In the genomic region with DNA sequence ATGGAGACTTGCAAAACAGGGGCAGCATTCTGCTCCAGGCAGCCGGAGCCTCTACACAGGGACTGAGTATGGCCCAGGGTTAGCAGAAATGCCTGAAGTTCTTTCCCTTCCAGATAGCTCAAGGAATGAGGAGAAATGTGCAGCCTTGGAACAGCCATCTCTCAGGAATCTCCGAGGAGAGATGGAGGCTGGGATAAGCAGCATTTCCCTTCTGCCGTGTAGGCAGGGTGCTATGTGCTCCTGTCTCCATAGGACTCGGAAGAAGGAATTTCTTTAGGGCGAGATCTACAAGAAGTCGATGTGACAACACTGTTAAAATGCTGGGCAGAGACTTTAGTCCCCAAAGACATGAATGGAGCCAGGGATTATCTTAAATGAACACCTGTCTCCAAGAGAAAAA, we compare ENCODE assay signal across 25 mouse cellular contexts. TPM values are rescaled to one million over a fixed set of nuclear protein-coding genes. Genes with fewer than 3 reads are reported as not detected.
"Had no signal": no experiment of that assay in that cellular context is flagged by ENCODE, and none has a peak within 500 bp of the region (broad histone marks: within the 10 kb centered on the region; RNA-seq: fewer than 3 reads in every experiment).

No protein-coding gene starts in this region.

- H3K27ac ChIP-seq: kidney, embryonic 15.5 days; limb, embryonic 12.5 days; limb, embryonic 15.5 days; liver, embryonic 14.5 days had no signal

- DNase-seq: kidney, adult 11 months; kidney, adult 8-10 months; kidney, postnatal 10 days; kidney, postnatal 36 days; liver, postnatal 0 days; lung, embryonic 14.5 days; lung, postnatal 10 days; lung, postnatal 36 days; midbrain, embryonic 14.5 days; thymus, adult 18-20 months; thymus, postnatal 36 days had no signal

- ATAC-seq: liver, postnatal 0 days had no signal

- H3K4me3 ChIP-seq: kidney, embryonic 15.5 days; limb, embryonic 12.5 days; limb, embryonic 15.5 days had no signal

RNA-seq across cellular contexts. Expression of a gene that starts 41.0 kb away (rescaled TPM):
- total RNA-seq: layer of hippocampus, postnatal 25 days; left cerebral cortex, adult 18-20 months; left cerebral cortex, postnatal 10 days; left cerebral cortex, postnatal 36 days had no signal
- polyA plus RNA-seq: limb, embryonic 12.5 days; lung, embryonic 14.5 days; midbrain, embryonic 11.5 days; midbrain, embryonic 14.5 days; neural tube, embryonic 11.5 days; neural tube, embryonic 14.5 days had no signal

RNA-seq across cellular contexts. Expression of a gene that starts 54.3 kb away (rescaled TPM):
- total RNA-seq: layer of hippocampus, postnatal 25 days; left cerebral cortex, adult 18-20 months; left cerebral cortex, postnatal 36 days; megakaryocyte progenitor cell, adult 5-6 weeks; megakaryocyte-erythroid progenitor cell, adult 5-6 weeks had no signal
- polyA plus RNA-seq: liver, postnatal 0 days; small intestine, adult 2 months had no signal
